Mouse (Mus musculus): ENCODE results near the gene Srrm1.

DNA sequence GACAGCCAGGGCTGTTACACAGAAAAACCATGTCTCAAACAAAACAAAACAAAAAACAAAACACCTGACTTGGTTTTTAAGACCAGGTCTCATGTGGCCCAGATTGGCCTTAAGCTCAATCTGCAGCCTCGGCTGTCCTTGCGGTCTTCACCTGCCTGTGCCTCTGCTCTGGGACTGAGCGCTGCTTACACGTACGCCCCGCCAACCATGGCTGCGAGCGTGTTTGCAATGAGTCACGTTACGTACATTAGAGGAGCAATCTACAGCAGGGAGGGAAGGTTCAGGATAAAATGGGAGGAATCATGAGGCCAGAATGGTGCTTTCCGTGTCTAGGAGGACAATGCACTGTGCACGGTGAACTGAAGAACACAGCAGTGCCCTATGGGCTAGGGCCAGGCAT lies 8.6 kb upstream of the Srrm1 start:
- no peak for TF ChIP-seq POLR2AphosphoS5 (IDR thresholded peaks at IDR 0.05; ENCODE audit: borderline replicate concordance, low read depth, low read length)
- no peak for TF ChIP-seq CTCF (IDR thresholded peaks at IDR 0.05 in 2 of 3, conservative IDR thresholded peaks at IDR 0.05 in 1 of 3; ENCODE audit: control insufficient read depth in 1 of 3, insufficient read depth in 1 of 3, low read depth in 2 of 3, low read length in 3 of 3, poor library complexity in 1 of 3, severe bottlenecking in 1 of 3)
- no peak for TF ChIP-seq RCOR1 (IDR thresholded peaks at IDR 0.05; ENCODE audit: low read depth, low read length)
- TF ChIP-seq SIN3A (IDR thresholded peaks at IDR 0.05; ENCODE audit: low read length): no peak
- TF ChIP-seq SMC3 (IDR thresholded peaks at IDR 0.05; ENCODE audit: low read depth, low read length): no peak
- no peak for TF ChIP-seq MXI1 (IDR thresholded peaks at IDR 0.05; ENCODE audit: low read depth, low read length)
- no peak for TF ChIP-seq UBTF (IDR thresholded peaks at IDR 0.05; ENCODE audit: borderline replicate concordance, insufficient read depth, low read depth, low read length)
- no peak for TF ChIP-seq ZNF384 (IDR thresholded peaks at IDR 0.05; ENCODE audit: low read depth, low read length)
- no peak for TF ChIP-seq RAD21 (IDR thresholded peaks at IDR 0.05; ENCODE audit: low read depth, low read length)
- TF ChIP-seq MYC (IDR thresholded peaks at IDR 0.05; ENCODE audit: low read depth, low read length): no peak
- TF ChIP-seq POLR2A (IDR thresholded peaks at IDR 0.05; ENCODE audit: control insufficient read depth in 1 of 2, insufficient read depth in 1 of 2, low read depth in 1 of 2, low read length in 2 of 2, poor library complexity in 1 of 2): no peak
- TF ChIP-seq EP300 (IDR thresholded peaks at IDR 0.05; ENCODE audit: low read depth in 1 of 2, low read length in 2 of 2): no peak
- no peak for TF ChIP-seq GATA1 (IDR thresholded peaks at IDR 0.05; ENCODE audit: low read depth, low read length)
